8 mouse cellular contexts compared by ENCODE assay signal in the genomic region with DNA sequence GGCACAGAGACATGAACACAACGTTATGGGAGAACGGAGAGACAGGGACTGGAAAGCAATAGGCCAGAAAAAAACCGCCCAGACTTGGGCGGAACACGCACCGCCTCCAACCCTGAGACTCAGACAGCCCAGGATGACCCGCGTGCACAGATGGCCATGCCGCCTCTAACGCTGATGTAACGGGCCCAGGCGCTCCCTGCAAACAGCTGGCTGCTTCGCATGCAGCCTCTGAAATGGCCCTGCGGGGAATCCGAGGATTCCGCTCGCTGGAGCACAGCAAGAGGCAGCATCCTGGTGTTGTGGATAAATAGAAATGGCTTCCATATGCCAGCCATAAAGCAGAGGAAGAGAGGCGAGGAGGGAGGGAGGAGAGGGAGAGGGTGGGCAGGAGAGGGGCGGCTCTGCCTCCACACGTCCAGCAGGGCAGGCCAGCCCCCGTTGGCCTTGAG. TPM values are rescaled to one million over a fixed set of nuclear protein-coding genes. Genes with fewer than 3 reads are reported as not detected.
A peak's percentile ranks its signal among the peaks of the same experiment; 100 is the strongest.
DNase-seq lines count a peak whose midpoint lies in the region; ATAC-seq and TF ChIP-seq lines count a peak whose summit lies in the region.

No protein-coding gene starts in this region.

- H3K36me3 ChIP-seq in intestine, embryonic 16.5 days (ENCODE audit: control insufficient read depth, insufficient read depth, low read length), result no peaks in the 10 kb centered on the region
- no peaks in the 10 kb centered on the region; the same call in 1 of the 2 replicates for H3K36me3 ChIP-seq in lung, embryonic 14.5 days (ENCODE audit: insufficient read depth)

- no peaks in the 10 kb centered on the region for H3K9me3 ChIP-seq in intestine, embryonic 16.5 days (ENCODE audit: control insufficient read depth, low read length)
- no peaks in the 10 kb centered on the region for H3K9me3 ChIP-seq in lung, embryonic 14.5 days (ENCODE audit: low read depth, low read length)

- peak; percentile 25 for ATAC-seq in intestine, embryonic 16.5 days
- peak; percentile 38; the same call in 1 of the 2 replicates for ATAC-seq in lung, embryonic 14.5 days (ENCODE audit: insufficient read depth)

- 40% methylated on average over 21 of the region's 21 CpGs for WGBS in intestine, embryonic 16.5 days
- 27% methylated on average over 21 of the region's 21 CpGs for WGBS in lung, embryonic 14.5 days

- peak overlapping the region; percentile 82 for H3K27ac ChIP-seq in intestine, embryonic 16.5 days (ENCODE audit: low read length)
- peak overlapping the region; percentile 82 for H3K27ac ChIP-seq in lung, embryonic 14.5 days (ENCODE audit: low read depth)

- peak; percentile 85 to 90 for DNase-seq in adrenal gland, adult (ENCODE audit: inconsistent age in 2 of 2, low spot score in 1 of 2)
- no peak for DNase-seq in adrenal gland, postnatal 4 days (ENCODE audit: low spot score in 2 of 2)
- peak; percentile 78 for DNase-seq in embryo, embryonic 10 days (ENCODE audit: low spot score)
- peak; percentile 60 to 84 for DNase-seq in gastrocnemius, postnatal 4 days (ENCODE audit: low spot score in 2 of 2)
- peak; percentile 83 for DNase-seq in lung, embryonic 14.5 days
- peak; percentile 67 for DNase-seq in ovary, postnatal 36 days (ENCODE audit: low spot score)
- DNase-seq in thymus, postnatal 36 days, result no peak

- TF ChIP-seq CTCF in lung, embryonic 14.5 days (IDR thresholded peaks at IDR 0.05; ENCODE audit: low read depth), result no peak

- H3K4me3 ChIP-seq in intestine, embryonic 16.5 days (ENCODE audit: low read length), result no peak overlapping the region
- H3K4me3 ChIP-seq in lung, embryonic 14.5 days (ENCODE audit: low read depth, low read length), result no peak overlapping the region

- peaks cover 85% of the 10 kb centered on the region for H3K4me1 ChIP-seq in intestine, embryonic 16.5 days (ENCODE audit: control insufficient read depth, insufficient read depth, low read length)
- peaks cover 80% of the 10 kb centered on the region for H3K4me1 ChIP-seq in lung, embryonic 14.5 days (ENCODE audit: insufficient read depth)

- H3K27me3 ChIP-seq in intestine, embryonic 16.5 days (replicated peaks; ENCODE audit: control insufficient read depth, insufficient read depth, low read length), result no peaks in the 10 kb centered on the region
- no peaks in the 10 kb centered on the region for H3K27me3 ChIP-seq in lung, embryonic 14.5 days (ENCODE audit: insufficient read depth, low read length)

- H3K4me2 ChIP-seq in intestine, embryonic 16.5 days (ENCODE audit: low read depth, low read length), result no peak overlapping the region
- H3K4me2 ChIP-seq in lung, embryonic 14.5 days, result 0 out of 2 replicates have a peak overlapping the region, but pooled peaks have one; percentile 16

- H3K9ac ChIP-seq in intestine, embryonic 16.5 days (ENCODE audit: low read depth, low read length), result peak overlapping the region; percentile 45; the same call in 1 of the 2 replicates
- H3K9ac ChIP-seq in lung, embryonic 14.5 days, result no peak overlapping the region

RNA-seq across cellular contexts. Expression of a gene that starts 21.2 kb away (rescaled TPM):
- 10 to 100 TPM; 47.5 to 49.5 TPM for total RNA-seq in adrenal gland, postnatal 4 days (2021)
- 10 to 100 TPM; 77.7 to 81.3 TPM for total RNA-seq in gastrocnemius, postnatal 4 days (2021)
- polyA plus RNA-seq in intestine, embryonic 16.5 days (2015; fragmentation: Nextera tagmentation; extraction: Ambion mirVana), result 21.4 and 23.9 TPM in 2 replicates
- polyA plus RNA-seq in lung, embryonic 14.5 days (2014; fragmentation: Nextera tagmentation; extraction: Ambion mirVana), result 16.5 and 17.0 TPM in 2 replicates

RNA-seq across cellular contexts. Expression of a gene that starts 21.5 kb away (rescaled TPM):
- total RNA-seq in adrenal gland, postnatal 4 days (2021), result 1 to 10 TPM; 1.2 to 1.5 TPM
- under 1 TPM; 0.16 to 0.37 TPM for total RNA-seq in gastrocnemius, postnatal 4 days (2021)
- polyA plus RNA-seq in intestine, embryonic 16.5 days (2015; fragmentation: Nextera tagmentation; extraction: Ambion mirVana), result 0.17 and 0.27 TPM in 2 replicates
- 0.35 and 0.37 TPM in 2 replicates for polyA plus RNA-seq in lung, embryonic 14.5 days (2014; fragmentation: Nextera tagmentation; extraction: Ambion mirVana)

RNA-seq across cellular contexts. Expression of a gene that starts 45.1 kb away (rescaled TPM):
- 10 to 100 TPM; 11.8 to 13.5 TPM for total RNA-seq in adrenal gland, postnatal 4 days (2021)
- 1 to 10 TPM; 6.1 to 7.2 TPM for total RNA-seq in gastrocnemius, postnatal 4 days (2021)
- 12.7 and 12.8 TPM in 2 replicates for polyA plus RNA-seq in intestine, embryonic 16.5 days (2015; fragmentation: Nextera tagmentation; extraction: Ambion mirVana)
- polyA plus RNA-seq in lung, embryonic 14.5 days (2014; fragmentation: Nextera tagmentation; extraction: Ambion mirVana), result 7.2 and 9.5 TPM in 2 replicates

RNA-seq across cellular contexts. Expression of a gene that starts 45.3 kb away (rescaled TPM):
- 10 to 100 TPM; 47.6 to 51.4 TPM for total RNA-seq in adrenal gland, postnatal 4 days (2021)
- total RNA-seq in gastrocnemius, postnatal 4 days (2021), result 10 to 100 TPM; 28.5 to 29.5 TPM
- 50.8 and 51.4 TPM in 2 replicates for polyA plus RNA-seq in intestine, embryonic 16.5 days (2015; fragmentation: Nextera tagmentation; extraction: Ambion mirVana)
- polyA plus RNA-seq in lung, embryonic 14.5 days (2014; fragmentation: Nextera tagmentation; extraction: Ambion mirVana), result 31.5 and 37.2 TPM in 2 replicates

RNA-seq across cellular contexts. Expression of a gene that starts 56.3 kb away (rescaled TPM):
- 10 to 100 TPM; 29.6 to 31.7 TPM for total RNA-seq in adrenal gland, postnatal 4 days (2021)
- total RNA-seq in gastrocnemius, postnatal 4 days (2021), result 10 to 100 TPM; 22.7 to 30.9 TPM
- 6.9 and 7.6 TPM in 2 replicates for polyA plus RNA-seq in intestine, embryonic 16.5 days (2015; fragmentation: Nextera tagmentation; extraction: Ambion mirVana)
- 2.7 and 3.6 TPM in 2 replicates for polyA plus RNA-seq in lung, embryonic 14.5 days (2014; fragmentation: Nextera tagmentation; extraction: Ambion mirVana)

Comparison
In these comparisons a context has a peak if more than half of its experiments do, and no peak if none do; other contexts are left out.
1. DNase-seq: peak in adrenal gland, adult (2 of 2), embryo, embryonic 10 days (single experiment), gastrocnemius, postnatal 4 days (2 of 2), lung, embryonic 14.5 days (single experiment) and ovary, postnatal 36 days (single experiment); none in adrenal gland, postnatal 4 days (0 of 2) and thymus, postnatal 36 days (0 of 2).